Comparison of ENCODE assay signal across 23 mouse cellular contexts in genomic region chr16:63760112-63760511, GRCm38 (mm10).
DNase-seq lines count a peak whose midpoint lies in the region; ATAC-seq and TF ChIP-seq lines count a peak whose summit lies in the region.
"Had no signal": no experiment of that assay in that cellular context is flagged by ENCODE, and none has a peak within 500 bp of the region (broad histone marks: within the 10 kb centered on the region; RNA-seq: fewer than 3 reads in every experiment).

No protein-coding gene starts in this region.

- intact Hi-C loops in heart, postnatal 14 days (cut with DNase I), result no loop called here

- no peaks in the 10 kb centered on the region for H3K27me3 ChIP-seq in heart, embryonic 10.5 days (ENCODE audit: insufficient read depth, poor library complexity, severe bottlenecking)
- H3K27me3 ChIP-seq in hindbrain, postnatal 0 days (ENCODE audit: insufficient read depth, low read length), result no peaks in the 10 kb centered on the region
- H3K27me3 ChIP-seq in hindbrain, embryonic 10.5 days (ENCODE audit: insufficient read depth, poor library complexity, severe bottlenecking), result no peaks in the 10 kb centered on the region
- H3K27me3 ChIP-seq in midbrain, postnatal 0 days (ENCODE audit: insufficient read depth, low read length), result no peaks in the 10 kb centered on the region
- H3K27me3 ChIP-seq in midbrain, embryonic 10.5 days (ENCODE audit: low read depth, poor library complexity, severe bottlenecking), result no peaks in the 10 kb centered on the region
- H3K27me3 ChIP-seq: CH12.LX, Patski had no signal

- no peak for TF ChIP-seq POLR2A in brain, embryonic 14.5 days (IDR thresholded peaks at IDR 0.05; ENCODE audit: borderline replicate concordance, extremely low read depth, insufficient read depth, insufficient read length, poor library complexity, severe bottlenecking)

- WGBS in heart, embryonic 10.5 days, result 65% methylated on average over 2 of the region's 2 CpGs
- WGBS in hindbrain, postnatal 0 days, result 17% methylated on average over 2 of the region's 2 CpGs
- WGBS in hindbrain, embryonic 10.5 days, result 43% methylated on average over 2 of the region's 2 CpGs
- WGBS in midbrain, postnatal 0 days, result 19% methylated on average over 2 of the region's 2 CpGs
- 61% methylated on average over 2 of the region's 2 CpGs for whole genome bisulfite sequencing in midbrain, embryonic 10.5 days

- no peak for ATAC-seq in hindbrain, postnatal 0 days
- ATAC-seq in midbrain, postnatal 0 days (ENCODE audit: low FRiP score), result no peak
- ATAC-seq: activated CD4-positive, CD25-positive, alpha-beta regulatory T cell, adult 4 months; CD4-positive, CD25-positive, alpha-beta regulatory T cell, adult 4 months; Patski had no signal

- no peak overlapping the region for H3K27ac ChIP-seq in heart, embryonic 10.5 days
- H3K27ac ChIP-seq in hindbrain, postnatal 0 days, result no peak overlapping the region
- no peak overlapping the region for H3K27ac ChIP-seq in hindbrain, embryonic 10.5 days
- H3K27ac ChIP-seq in midbrain, postnatal 0 days (ENCODE audit: low read depth, low read length), result no peak overlapping the region
- H3K27ac ChIP-seq in midbrain, embryonic 10.5 days (replicated peaks), result no peak overlapping the region

- H3K4me2 ChIP-seq in hindbrain, postnatal 0 days (ENCODE audit: low read depth, low read length), result no peak overlapping the region
- no peak overlapping the region for H3K4me2 ChIP-seq in midbrain, postnatal 0 days (ENCODE audit: low read depth, low read length, poor library complexity, severe bottlenecking)

- no peak overlapping the region for H3K9ac ChIP-seq in hindbrain, postnatal 0 days (replicated peaks; ENCODE audit: low read length)
- no peak overlapping the region for H3K9ac ChIP-seq in midbrain, postnatal 0 days (replicated peaks; ENCODE audit: low read length, poor library complexity, severe bottlenecking)

- no peaks in the 10 kb centered on the region for H3K36me3 ChIP-seq in heart, embryonic 10.5 days
- no peaks in the 10 kb centered on the region for H3K36me3 ChIP-seq in hindbrain, postnatal 0 days (ENCODE audit: insufficient read depth, low read length)
- no peaks in the 10 kb centered on the region for H3K36me3 ChIP-seq in hindbrain, embryonic 10.5 days
- H3K36me3 ChIP-seq in midbrain, postnatal 0 days (ENCODE audit: insufficient read depth, low read length), result no peaks in the 10 kb centered on the region
- H3K36me3 ChIP-seq in midbrain, embryonic 10.5 days, result no peaks in the 10 kb centered on the region
- H3K36me3 ChIP-seq: G1E had no signal

- no peaks in the 10 kb centered on the region for H3K4me1 ChIP-seq in heart, embryonic 10.5 days
- H3K4me1 ChIP-seq in hindbrain, postnatal 0 days (ENCODE audit: insufficient read depth, low read length), result no peaks in the 10 kb centered on the region
- peaks cover 12% of the 10 kb centered on the region; the same call in 1 of the 2 replicates for H3K4me1 ChIP-seq in hindbrain, embryonic 10.5 days (replicated peaks)
- no peaks in the 10 kb centered on the region for H3K4me1 ChIP-seq in midbrain, postnatal 0 days (ENCODE audit: insufficient read depth, low read length)
- peaks cover 13% of the 10 kb centered on the region; the same call in 1 of the 2 replicates for H3K4me1 ChIP-seq in midbrain, embryonic 10.5 days

- DNase-seq in heart, embryonic 10.5 days (ENCODE audit: low spot score), result peak; percentile 52
- no peak for DNase-seq in heart, postnatal 14 days
- DNase-seq in hindbrain, postnatal 0 days (ENCODE audit: low spot score), result peak; percentile 28
- no peak for DNase-seq in hindbrain, embryonic 10.5 days (ENCODE audit: low spot score)
- peak; percentile 16 for DNase-seq in midbrain, postnatal 0 days (ENCODE audit: low spot score)
- DNase-seq in midbrain, embryonic 10.5 days (ENCODE audit: low spot score), result no peak
- peak; percentile 52 for DNase-seq in brain, embryonic 14.5 days (ENCODE audit: low read depth)
- no peak for DNase-seq in layer of hippocampus, postnatal 14 days (ENCODE audit: low spot score in 2 of 2)
- DNase-seq: adrenal gland, adult 2 months; adrenal gland, adult 8-10 months; adrenal gland, postnatal 10 days; adrenal gland, postnatal 14 days; adrenal gland, postnatal 25 days; adrenal gland, postnatal 36 days; B cell, adult 2 months; cerebellum, adult 11 months; cerebellum, adult 11-12 months; cerebellum, adult 18-20 months had no signal

- TF ChIP-seq CTCF in hindbrain, postnatal 0 days (IDR thresholded peaks at IDR 0.05; ENCODE audit: low read depth), result no peak
- TF ChIP-seq CTCF in midbrain, postnatal 0 days (IDR thresholded peaks at IDR 0.05), result no peak
- TF ChIP-seq CTCF in brain, embryonic 14.5 days (IDR thresholded peaks at IDR 0.05; ENCODE audit: borderline replicate concordance, extremely low read depth, insufficient read depth, insufficient read length), result no peak

- H3K4me3 ChIP-seq in heart, embryonic 10.5 days, result no peak overlapping the region
- H3K4me3 ChIP-seq in hindbrain, postnatal 0 days (ENCODE audit: low read length), result no peak overlapping the region
- no peak overlapping the region for H3K4me3 ChIP-seq in hindbrain, embryonic 10.5 days
- no peak overlapping the region for H3K4me3 ChIP-seq in midbrain, postnatal 0 days (ENCODE audit: low read depth, low read length)
- no peak overlapping the region for H3K4me3 ChIP-seq in midbrain, embryonic 10.5 days

- H3K9me3 ChIP-seq in heart, embryonic 10.5 days, result no peaks in the 10 kb centered on the region
- H3K9me3 ChIP-seq in hindbrain, postnatal 0 days (ENCODE audit: low read length), result no peaks in the 10 kb centered on the region
- H3K9me3 ChIP-seq in hindbrain, embryonic 10.5 days, result no peaks in the 10 kb centered on the region
- H3K9me3 ChIP-seq in midbrain, postnatal 0 days (ENCODE audit: low read length), result no peaks in the 10 kb centered on the region
- H3K9me3 ChIP-seq in midbrain, embryonic 10.5 days (replicated peaks), result no peaks in the 10 kb centered on the region
- H3K9me3 ChIP-seq: G1E had no signal

Comparison
In these comparisons a context has a peak if more than half of its experiments do, and no peak if none do; other contexts are left out.
1. DNase-seq: peak in heart, embryonic 10.5 days (single experiment), hindbrain, postnatal 0 days (single experiment), midbrain, postnatal 0 days (single experiment) and brain, embryonic 14.5 days (single experiment); none in heart, postnatal 14 days (0 of 2), hindbrain, embryonic 10.5 days (single experiment), midbrain, embryonic 10.5 days (single experiment) and layer of hippocampus, postnatal 14 days (0 of 2).